Mouse (Mus musculus) brain, embryonic 14.5 days (tissue): ENCODE data around the gene Immp2l. TPM values are rescaled to one million over a fixed set of nuclear protein-coding genes. Genes with fewer than 3 reads are reported as not detected.
A peak's percentile ranks its signal among the peaks of the same experiment; 100 is the strongest.

Experiments used
- DNase-seq: peaks from one replicate; pipeline ENCODE4 v3.0.0-alpha.2; 2011; ENCODE audit warnings: low read depth
- CTCF ChIP-seq: fragments of 200-500 bp; IDR thresholded peaks from 2 replicates; pipeline ENCODE4 v1.5.1; 2012; ENCODE audit warnings: inconsistent platforms, mild to moderate bottlenecking, moderate library complexity, borderline replicate concordance; ENCODE audit not compliant: insufficient read depth, insufficient read length; ENCODE audit errors: extremely low read depth
- POLR2A ChIP-seq: fragments of 200-500 bp; IDR thresholded peaks from 2 replicates; pipeline ENCODE4 v1.6.1; 2012; ENCODE audit warnings: mild to moderate bottlenecking, inconsistent platforms, borderline replicate concordance; ENCODE audit not compliant: poor library complexity, insufficient read depth, insufficient read length, severe bottlenecking; ENCODE audit errors: extremely low read depth
- polyA plus RNA-seq: library from polyadenylated mRNA; depleted of rRNA; stranded (reverse); fragments of >200 nt; gene quantifications from 2 replicates; pipeline ENCODE4 v1.2.3, GENCODE M21; 2012

The Immp2l gene
- polyA plus RNA-seq, 1 experiment = 3.5 TPM

- no peak for DNase-seq
- no peak for TF ChIP-seq CTCF
- no peak for TF ChIP-seq POLR2A
Measured at GRCm38 (mm10) chr12:41946536-41946935, 922.6 kb downstream of the Immp2l start.

- no peak for DNase-seq
- no peak for TF ChIP-seq POLR2A
- no peak for TF ChIP-seq CTCF
Measured at GRCm38 (mm10) chr12:41949409-41949808, 925.5 kb downstream of the Immp2l start.

GRCm38 (mm10) chr12:41949841-41950241 lies 926.0 kb downstream of the Immp2l start:
- TF ChIP-seq CTCF (no peak), POLR2A (no peak)
- DNase-seq = no peak

GRCm38 (mm10) chr12:41950726-41951125 lies 926.8 kb downstream of the Immp2l start:
- DNase-seq = peak; percentile 49
- TF ChIP-seq POLR2A = no peak
- no peak for TF ChIP-seq CTCF

- DNase-seq = no peak
- TF ChIP-seq POLR2A (no peak), CTCF (no peak)
Measured at GRCm38 (mm10) chr12:41961038-41961437, 937.1 kb downstream of the Immp2l start.

GRCm38 (mm10) chr12:41991408-41991807 lies 967.5 kb downstream of the Immp2l start:
- TF ChIP-seq POLR2A (no peak), CTCF (no peak)
- DNase-seq = no peak
